Mouse (Mus musculus) MEL-GATA-1-ER (cell line): ENCODE measurements at regions not wholly inside any gene's neighbourhood (a gene's known extent, or its start where the extent isn't known, plus 50 kb on each side); places are given as distances from the start of the nearest gene placed in this dataset.
A peak's percentile ranks its signal among the peaks of the same experiment; 100 is the strongest.

ENCODE experiments used
- DNase-seq: peaks from one replicate; pipeline ENCODE4 v3.0.0-alpha.2; 2012; ENCODE audit warnings: low read depth; ENCODE audit errors: extremely low read depth

DNA sequence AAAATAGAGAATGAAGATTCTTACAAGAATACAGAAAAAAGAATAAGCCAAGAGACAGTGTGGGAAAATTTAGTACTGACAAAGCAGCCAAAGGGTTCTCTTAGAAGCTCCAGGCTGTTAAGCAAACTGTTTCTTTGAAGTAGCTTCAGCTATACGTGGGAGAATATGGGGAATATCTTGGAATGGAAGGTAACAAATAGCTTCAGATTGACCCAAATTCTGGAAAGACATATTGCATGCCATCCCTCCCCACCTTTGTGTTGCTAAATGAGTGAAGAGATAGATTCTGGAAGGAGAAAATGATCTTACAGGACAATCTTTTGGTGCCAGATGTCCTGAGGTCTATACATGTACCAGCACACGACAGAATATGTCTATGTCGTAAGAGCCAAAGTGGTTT is 591.9 kb upstream of the Cdh6 start:
- no peak for DNase-seq

DNA sequence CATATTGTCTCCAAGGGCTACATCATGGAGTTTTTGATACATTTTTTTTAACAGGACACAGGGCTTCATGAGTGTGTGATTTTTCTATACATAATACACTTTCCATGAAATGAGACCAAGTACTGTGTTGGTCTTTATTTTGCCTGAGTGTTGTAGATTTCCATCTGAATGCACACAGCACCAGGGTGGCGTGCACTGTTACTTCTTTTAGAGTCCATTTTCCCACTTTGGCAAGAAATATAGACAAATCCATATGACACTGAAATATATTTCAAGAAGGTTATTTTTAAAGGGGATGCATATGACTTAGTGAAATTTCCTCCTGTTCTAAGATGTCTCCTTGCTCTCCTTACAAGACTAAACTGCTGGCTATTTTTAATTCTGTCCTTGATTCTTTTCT is 591.1 kb upstream of the Cdh6 start:
- DNase-seq, result no peak

DNA sequence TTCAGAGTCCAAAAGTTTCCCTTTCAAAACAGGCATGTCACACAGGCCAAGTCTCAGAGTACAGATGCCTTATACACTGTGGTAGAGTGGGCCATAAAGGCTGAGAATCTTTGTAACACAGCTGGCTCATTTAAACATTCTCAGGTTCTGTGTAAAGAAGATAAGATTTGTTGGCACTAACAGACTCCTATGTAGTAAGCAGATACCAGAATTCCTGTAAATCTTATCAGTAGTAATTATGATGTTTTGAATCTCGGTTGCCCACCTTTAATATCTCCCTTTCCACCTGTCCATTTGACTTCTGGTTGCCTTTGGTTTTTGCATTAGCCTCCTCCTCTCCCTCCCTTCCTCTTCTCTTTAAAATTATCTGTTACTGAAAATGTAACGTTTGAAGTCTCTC is 573.1 kb upstream of the Cdh6 start:
- peak; percentile 2 for DNase-seq

DNA sequence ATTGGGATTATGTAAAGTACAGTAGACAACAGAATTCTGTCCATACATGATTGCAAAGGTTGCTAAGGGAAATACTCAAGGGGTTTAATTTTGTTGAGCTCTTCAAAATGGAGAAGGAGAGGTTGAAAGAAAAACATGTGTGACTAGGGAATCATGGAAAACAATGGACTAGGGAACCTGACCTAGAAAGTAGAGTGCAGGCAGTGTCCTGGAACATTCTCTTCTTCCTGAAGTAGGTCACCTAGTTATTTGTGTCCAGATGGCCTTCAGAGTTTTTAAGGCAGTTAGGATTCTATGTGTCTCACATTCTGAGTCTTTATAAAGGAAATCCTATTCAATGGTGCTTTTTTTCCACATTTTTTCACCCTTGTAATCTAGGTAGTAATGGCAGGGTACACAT is 532.8 kb upstream of the Cdh6 start:
- DNase-seq, result no peak

DNA sequence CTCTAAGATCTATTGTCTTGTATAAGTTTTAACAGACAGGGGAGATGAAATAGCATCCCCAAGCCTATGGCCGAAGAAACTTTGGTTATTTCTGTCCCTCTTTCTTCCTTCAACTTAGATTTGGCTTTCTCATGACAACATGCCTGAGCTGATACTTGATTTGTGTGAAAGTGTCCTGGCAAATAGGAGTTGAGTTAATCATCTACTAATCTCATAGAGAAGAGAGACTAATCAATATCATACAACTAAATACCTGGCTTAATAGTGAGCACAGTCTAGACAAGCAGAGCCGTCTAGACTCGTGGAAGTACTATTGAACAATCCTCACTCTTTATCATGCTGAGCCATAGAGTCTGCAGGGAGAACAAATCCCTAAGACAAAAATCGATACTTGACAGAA is 531.7 kb upstream of the Cdh6 start:
- no peak for DNase-seq

DNA sequence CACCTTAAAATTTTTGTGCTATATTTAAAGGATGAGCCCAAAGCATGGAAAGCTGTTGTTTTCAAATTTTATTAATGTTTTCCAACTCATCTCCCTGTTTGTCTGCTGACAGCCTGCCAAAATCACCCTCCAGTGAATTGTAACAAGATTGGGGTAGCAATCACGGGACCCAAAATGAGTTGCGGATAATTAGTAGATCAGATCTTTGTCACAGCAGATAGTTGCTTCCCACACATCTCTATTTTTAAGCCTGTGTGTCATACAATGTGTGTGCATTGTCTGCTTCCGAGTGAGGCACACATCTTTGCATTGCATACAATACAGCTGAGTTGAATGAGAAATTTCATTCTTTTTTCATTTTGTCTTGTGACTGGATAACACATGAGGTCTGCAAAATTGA is 494.7 kb upstream of the Cdh6 start:
- no peak for DNase-seq

DNA sequence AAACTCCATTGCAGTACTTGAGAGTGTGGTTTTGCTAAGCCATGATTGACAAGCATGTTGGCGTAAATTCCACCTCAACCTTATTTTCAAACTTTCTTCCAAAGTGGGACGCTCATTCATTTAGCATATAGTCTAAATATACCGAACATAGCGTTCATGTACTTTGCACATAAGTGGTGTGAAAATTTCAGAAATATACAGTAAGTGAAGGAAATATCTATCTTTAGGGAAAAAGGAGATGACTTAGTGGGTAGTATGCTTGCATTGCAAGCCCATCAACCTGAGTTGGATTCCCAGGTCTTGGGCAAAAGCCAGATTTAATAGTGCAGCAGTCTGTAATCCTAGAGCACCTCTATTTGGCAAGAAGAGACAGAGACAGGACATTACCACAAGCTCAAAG is 493.8 kb upstream of the Cdh6 start:
- no peak for DNase-seq

DNA sequence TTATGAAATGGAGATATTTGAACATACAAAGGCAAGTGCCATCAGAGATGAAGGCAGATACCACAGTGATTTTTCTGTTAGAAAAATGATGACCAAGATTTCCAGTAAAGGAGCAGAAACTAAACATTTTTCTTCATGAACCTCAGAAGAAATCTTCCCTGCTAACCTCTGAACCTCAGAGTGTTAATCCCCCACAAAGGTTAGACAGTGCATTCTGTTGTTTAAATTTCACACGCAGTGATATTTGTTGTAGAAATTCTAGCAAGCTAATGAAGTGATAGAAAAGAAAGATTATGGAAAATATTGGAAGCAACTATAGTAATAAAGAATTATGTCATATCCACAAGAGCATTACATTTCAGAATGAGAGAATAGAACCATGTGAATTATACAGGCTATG is 488.8 kb upstream of the Cdh6 start:
- no peak for DNase-seq

DNA sequence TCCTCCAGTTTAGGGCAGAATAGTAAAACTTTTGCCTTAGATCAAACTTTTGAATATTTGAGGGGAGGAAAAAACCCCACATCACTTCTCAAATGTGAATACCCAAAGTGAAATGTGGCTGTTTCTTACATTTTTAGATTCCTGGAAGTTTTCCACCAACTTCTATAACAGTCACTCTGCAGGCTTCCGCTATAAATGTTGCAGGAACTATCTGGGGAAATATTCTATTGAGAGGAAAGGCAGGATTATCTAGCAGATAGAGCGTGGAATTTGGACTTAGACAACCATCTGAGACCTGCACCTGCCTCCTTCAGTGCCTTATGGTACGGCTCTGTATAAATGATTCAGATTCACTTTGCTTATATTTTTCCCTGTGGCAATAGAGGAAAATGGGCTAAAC is 481.6 kb upstream of the Cdh6 start:
- no peak for DNase-seq

DNA sequence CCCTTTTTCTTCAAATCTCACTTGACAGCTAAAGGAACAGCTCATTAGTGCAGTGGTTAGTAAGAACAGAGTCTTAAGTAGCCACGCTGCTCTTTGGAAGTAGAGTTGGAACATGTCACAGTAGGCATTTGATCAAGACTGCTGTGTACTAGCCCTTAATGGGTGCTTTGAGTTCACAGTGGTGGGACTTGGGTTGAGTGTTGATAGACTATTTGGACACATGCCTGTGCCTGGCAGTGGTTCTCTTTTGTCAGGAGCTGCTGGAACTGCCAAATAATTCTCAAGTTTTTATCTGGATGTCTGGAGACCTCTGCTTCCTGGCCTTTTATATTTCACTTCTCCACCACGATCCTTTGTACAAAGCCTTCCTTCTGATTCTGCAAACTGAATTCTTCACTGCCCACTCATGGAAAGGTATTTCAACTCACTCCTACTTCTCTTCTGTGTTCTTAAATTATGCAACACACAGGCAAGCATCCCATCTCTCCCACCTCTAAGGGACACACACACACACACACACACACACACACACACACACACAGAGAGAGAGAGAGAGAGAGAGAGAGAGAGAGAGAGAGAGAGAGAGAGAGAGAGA is 462.0 kb upstream of the Cdh6 start:
- no peak for DNase-seq

DNA sequence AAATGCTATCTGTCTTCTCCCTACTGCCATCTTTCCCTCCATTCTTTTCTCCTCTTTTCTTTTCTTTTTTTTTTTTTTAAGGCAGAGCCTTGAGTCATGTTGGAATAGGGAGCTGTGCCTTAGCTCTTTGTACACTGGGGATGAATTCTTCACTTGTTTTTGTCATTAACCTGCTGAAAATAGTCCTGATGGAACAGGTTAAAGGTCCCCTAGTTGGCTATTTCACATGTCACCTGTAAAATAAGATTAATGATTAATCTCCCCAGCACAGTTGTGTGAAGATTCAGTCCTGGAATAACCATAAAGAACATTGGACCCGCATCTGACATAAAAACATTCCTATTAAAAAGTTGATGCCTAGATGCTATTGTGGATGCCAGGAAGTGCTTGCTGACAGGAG is 428.7 kb upstream of the Cdh6 start:
- DNase-seq, result no peak

DNA sequence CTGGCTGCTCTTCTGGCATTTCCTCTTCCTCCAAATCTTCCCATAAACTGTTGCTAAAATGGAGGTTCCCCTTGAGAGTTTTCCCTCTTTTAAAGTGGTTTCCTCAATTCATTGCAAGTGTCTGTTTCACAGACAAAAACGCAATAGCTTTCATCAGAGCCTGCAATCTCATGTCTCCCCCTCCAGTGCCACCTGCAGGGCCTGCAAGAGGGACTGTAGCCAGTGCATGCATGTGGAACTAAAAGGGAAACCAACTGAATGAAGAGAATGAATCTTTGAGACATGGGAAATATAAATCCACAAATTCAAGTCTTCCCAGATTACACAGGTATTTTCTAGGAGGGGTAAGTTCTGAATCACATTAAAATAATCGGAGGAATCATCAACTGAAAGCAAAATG is 424.4 kb upstream of the Cdh6 start:
- DNase-seq, result no peak

DNA sequence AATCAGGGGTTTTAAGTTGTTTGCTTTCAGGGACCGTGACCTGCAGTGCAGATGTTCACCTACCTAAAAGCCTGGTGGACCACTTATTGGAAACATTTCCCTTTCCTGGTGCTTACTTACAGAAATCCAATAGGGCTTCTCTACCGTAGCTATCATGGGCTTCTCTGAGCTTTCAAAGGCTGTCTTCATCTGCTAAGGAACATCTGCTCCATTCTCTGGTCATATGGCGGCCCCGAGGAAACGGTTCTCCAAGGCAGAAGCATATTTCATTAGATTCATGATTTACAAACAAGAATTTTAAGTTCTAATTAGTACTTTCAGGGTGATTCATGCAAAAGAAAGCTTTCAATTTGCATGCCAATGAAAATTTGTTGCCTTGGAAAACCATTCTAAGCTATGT is 420.3 kb upstream of the Cdh6 start:
- no peak for DNase-seq

DNA sequence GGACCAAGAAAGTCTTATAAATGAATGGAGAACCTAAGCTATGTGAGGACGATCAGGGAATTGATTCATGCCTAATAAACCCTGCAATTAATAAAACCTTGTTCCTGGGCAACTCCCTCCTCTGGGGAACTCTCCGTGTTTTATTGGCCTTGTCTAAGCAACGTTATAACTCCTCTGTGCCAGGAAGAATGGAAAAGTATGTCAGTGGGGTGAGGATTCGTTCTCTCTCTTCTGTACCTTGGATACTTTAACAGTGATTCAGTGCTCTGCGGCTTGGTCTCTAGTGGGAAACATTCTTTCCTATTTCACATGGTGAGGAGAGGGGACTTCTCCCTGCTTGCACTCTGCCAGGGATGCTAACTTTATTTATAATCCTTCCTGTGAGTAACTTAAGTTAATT is 417.4 kb upstream of the Cdh6 start:
- DNase-seq, result no peak

DNA sequence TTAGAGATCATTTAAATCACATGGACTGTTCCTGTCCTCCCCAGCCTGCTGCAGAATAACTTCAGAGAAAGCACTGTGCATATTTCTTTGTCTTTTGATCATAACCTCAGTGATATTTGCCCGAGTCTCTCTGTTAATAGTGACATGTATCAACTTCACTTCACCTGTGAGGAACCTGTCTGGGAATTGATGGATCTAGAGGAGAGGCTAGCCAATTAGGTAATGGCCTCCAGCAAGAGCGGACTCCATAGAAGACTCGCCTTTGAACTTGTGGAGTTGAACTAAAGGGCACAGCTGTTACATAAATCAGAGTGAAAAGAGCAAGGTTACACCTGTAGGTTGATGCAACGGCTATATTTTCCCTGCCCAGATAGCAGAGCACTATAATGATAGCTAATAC is 409.8 kb upstream of the Cdh6 start:
- no peak for DNase-seq

DNA sequence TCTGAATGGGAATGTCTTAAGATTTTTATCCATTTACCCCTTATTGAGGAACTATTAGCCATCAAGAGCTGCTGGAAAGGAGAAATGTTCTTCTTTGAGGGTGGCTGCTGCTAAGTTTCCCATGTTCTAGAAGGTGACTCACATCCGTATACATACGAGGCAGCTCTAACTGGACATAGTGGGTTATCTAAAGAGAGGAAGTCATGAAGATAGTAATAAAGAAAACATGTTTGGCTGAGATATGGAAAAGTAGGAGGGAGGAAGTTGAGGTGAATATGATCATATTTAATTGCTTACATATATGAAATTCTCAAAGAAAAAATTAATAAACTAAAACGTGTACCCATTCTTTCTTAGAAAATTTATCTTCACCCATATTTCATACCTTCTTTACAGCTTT is 408.7 kb upstream of the Cdh6 start:
- peak; percentile 10 for DNase-seq

DNA sequence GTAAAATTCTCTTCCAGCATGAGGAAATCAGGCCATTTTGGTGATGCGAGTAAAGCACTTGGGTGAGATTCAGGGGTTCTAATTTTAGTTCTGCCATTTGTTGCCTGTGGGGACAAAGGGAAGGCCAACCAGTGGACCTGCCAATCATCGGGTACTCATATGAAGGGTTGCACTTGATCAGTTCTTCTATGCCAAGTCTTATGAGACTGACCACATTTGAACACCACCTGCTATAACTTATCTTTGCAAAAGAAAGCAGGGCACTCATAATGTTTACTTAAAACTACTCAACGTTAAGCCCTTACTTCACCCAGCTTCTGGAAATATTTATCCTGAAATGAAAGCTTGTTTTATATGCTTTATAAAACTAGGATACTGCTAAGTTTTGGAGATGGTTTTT is 400.1 kb upstream of the Cdh6 start:
- no peak for DNase-seq

DNA sequence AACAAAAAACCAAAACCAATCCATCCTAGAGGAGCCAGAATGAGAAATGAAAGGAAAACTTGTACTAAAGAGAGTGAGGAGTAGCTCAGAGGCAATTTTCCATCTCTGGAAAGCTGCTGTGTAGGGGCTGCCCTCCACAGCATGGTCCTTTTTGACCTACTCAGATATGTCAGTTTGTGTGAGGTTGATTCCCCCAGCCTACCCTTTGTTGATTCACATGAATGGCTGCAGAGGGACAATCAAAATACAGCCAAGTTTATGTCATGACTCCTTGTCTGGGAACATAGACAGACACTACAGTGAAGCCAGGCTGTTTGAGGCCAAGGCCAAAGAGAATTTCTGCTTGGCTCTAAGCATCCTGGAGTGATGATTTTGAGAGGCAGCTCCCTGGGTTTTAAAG is 387.4 kb upstream of the Cdh6 start:
- no peak for DNase-seq

DNA sequence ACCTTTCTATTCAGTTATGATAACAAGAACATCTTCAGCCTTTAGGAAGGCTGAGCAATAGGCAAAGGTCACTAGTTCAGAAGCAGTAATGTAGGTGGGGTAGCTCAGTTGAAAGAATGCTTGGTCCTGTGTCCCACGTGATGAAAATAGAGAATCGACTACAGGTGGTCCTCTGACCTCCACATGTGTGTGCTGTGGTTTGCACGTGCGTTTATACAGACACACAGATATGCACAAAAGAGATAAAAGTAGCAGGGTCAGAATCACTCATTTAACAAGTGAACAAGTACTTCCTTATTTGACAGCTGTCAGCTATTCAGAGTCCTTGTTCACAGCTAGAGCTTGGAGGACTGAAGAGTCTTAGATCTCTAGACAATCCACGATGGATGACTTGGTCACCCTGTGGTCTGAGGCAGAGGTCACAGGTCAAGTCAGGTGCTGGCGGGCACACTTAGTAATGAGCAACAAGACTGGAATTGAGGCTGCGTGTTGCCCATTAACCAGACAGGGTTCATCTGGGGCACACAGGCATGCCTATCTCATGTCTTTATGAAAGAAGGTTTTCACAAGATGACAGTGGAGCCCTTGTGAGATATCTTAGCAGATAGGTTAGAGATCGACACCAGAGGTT is 375.8 kb upstream of the Cdh6 start:
- DNase-seq, result peak; percentile 4

DNA sequence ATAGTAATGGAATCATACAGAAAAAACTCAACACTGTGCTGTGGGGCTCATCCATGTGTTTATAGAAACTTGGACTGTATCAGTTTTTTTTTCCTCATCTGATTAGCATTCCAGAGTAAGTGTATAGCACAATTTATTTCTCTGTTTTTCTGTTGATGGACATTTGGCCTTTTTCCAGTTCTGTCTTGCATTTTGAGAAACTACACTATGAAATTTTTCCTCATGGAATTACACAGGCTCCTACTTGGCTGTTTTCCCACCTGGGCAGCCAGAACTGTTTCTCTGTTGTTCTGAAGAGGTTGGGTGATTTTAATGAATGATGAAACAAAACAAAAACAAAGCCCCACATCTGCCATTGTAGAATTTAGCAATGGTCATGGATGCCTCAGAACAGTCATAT is 366.6 kb upstream of the Cdh6 start:
- DNase-seq, result no peak

DNA sequence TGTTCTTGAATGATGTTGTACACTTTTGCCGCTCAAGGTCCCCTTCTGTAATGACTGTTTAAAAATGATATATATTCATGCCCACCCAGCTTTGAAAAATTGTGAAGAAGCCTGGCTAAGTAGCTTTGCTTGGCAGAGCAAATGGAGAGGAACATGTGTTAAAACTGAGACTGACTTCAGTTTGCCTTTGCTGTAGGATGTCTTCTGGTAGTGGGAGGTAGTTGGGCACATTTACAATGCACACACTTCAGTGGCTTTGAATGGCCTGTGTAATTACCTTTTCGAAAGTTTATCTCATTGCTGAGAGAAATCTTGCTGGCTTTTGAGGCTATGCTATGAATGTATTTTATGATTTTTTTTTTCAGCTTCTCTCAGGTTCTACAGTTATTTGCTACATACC is 360.5 kb upstream of the Cdh6 start:
- DNase-seq, result no peak

DNA sequence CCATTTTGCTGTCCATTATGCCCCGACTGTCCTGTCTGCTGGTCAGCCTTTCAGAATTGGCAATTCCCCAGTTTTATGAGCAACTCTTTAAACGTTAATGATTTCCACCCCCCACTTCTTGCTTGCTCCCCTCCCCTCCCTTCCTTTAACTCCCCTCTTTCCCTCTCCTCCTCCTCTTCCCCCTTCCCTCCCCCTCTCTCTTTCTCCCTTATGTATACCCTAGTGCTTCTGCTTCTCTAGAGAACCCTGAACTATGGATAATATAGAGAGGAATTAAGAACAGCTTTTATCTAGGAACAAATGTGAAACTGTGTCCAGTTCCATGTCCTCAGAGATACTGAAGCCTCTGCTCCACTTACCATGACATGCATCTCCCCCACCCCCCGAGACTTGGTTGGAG is 356.5 kb upstream of the Cdh6 start:
- no peak for DNase-seq

DNA sequence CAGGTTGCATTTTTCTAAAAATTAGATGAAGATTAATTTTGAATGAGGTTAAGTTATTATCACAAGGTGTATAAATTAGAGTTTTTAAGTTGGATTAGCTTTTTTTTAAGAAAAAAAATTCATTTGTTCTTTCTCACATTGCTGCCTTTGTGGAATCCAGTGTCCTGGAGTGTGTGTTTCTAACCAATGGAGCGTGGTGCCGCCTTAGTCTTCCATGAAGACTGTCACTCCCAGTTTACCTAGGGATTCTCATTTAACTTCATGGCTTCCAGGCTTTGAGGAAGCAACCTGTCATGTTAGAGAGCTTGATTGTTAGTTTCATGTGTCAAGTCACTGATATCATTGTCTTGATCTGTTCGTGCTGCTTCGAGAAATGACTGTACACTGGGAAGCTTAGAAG is 355.6 kb upstream of the Cdh6 start:
- DNase-seq, result no peak
